Comparison of ENCODE assay signal across 24 mouse cellular contexts in the genomic region with DNA sequence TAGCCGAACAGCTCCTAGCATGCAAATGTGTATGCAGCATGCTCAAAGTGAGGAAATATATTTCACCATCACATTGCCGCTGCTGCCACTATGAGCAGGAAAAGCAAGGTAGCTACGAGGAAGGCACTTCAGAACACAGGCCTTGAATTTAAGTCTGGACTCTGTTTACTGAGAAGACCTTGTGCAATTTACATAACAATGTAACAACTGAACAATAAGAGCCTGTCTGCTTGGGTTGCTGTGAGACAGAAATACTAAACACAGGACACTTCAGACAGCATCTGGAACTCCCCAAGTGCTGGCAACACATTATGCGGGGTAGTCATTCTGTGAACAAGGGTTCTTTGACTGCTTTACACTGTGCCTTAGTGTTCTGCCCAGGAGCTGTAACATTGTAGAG. TPM values are rescaled to one million over a fixed set of nuclear protein-coding genes. Genes with fewer than 3 reads are reported as not detected.
DNase-seq lines count a peak whose midpoint lies in the region; ATAC-seq and TF ChIP-seq lines count a peak whose summit lies in the region.
"Had no signal": no experiment of that assay in that cellular context is flagged by ENCODE, and none has a peak within 500 bp of the region (broad histone marks: within the 10 kb centered on the region; RNA-seq: fewer than 3 reads in every experiment).

No protein-coding gene starts in this region.

- in situ Hi-C loops in CH12.LX (cut with MboI; ENCODE audit: low pct_ligation_motif_present, low pct_unique_long_range_greater_than_20kb, low sequenced_read_pairs), result no loop called here

- H3K79me2 ChIP-seq in CH12.LX (replicated peaks; ENCODE audit: control insufficient read depth, extremely low read depth, insufficient read depth, poor library complexity, severe bottlenecking), result 0 out of 2 replicates have a peak, but pooled peaks cover 2% of the 10 kb centered on the region

- H3K9me3 ChIP-seq in CH12.LX (replicated peaks; ENCODE audit: low read length), result peaks cover 4% of the 10 kb centered on the region
- no peaks in the 10 kb centered on the region for H3K9me3 ChIP-seq in hindbrain, embryonic 14.5 days (ENCODE audit: control insufficient read depth, low read length)
- H3K9me3 ChIP-seq: embryonic facial prominence, embryonic 10.5 days; heart, embryonic 10.5 days; limb, embryonic 10.5 days; liver, embryonic 13.5 days had no signal

- peaks cover 7 to 28% of the 10 kb centered on the region in 2 experiments; a peak in 3 of 4 replicates for H3K4me1 ChIP-seq in CH12.LX (ENCODE audit: control insufficient read depth in 1 of 2, insufficient read depth in 2 of 2)
- peaks cover 12% of the 10 kb centered on the region for H3K4me1 ChIP-seq in hindbrain, embryonic 14.5 days (replicated peaks; ENCODE audit: control insufficient read depth, insufficient read depth, low read length)

- DNase-seq in cerebellum, adult 9-10 months, result peak; percentile 16
- no peak for DNase-seq in cerebellum, adult 9-11 months
- peak; percentile 60 for DNase-seq in layer of hippocampus, adult 9-11 months
- no peak for DNase-seq in layer of hippocampus, postnatal 10 days (ENCODE audit: low spot score in 2 of 2)
- DNase-seq in CH12.LX (ENCODE audit: extremely low read depth), result no peak
- no peak for DNase-seq in hindbrain, embryonic 14.5 days (ENCODE audit: low spot score)
- DNase-seq in T-cell, adult 2 months (ENCODE audit: low spot score), result no peak
- no peak for DNase-seq in adrenal gland, adult 2 months
- DNase-seq: adrenal gland, adult 8-10 months; cerebellum, adult 8-10 months; gastrocnemius, postnatal 14 days; heart, postnatal 14 days; kidney, postnatal 25 days; layer of hippocampus, postnatal 36 days; liver, embryonic 13.5 days; lung, postnatal 14 days had no signal

- no peak for ATAC-seq in hindbrain, embryonic 14.5 days (ENCODE audit: low FRiP score)
- ATAC-seq: intestine, postnatal 0 days had no signal

- TF ChIP-seq POLR2A in CH12.LX (IDR thresholded peaks at IDR 0.05; ENCODE audit: low read depth, low read length), result no peak

- TF ChIP-seq CTCF in CH12.LX (conservative IDR thresholded peaks at IDR 0.05 in 1 of 2, IDR thresholded peaks at IDR 0.05 in 1 of 2; ENCODE audit: low read depth in 2 of 2, low read length in 2 of 2), result no peak

- no peaks in the 10 kb centered on the region for H3K36me3 ChIP-seq in CH12.LX (replicated peaks in 1 of 2; ENCODE audit: control insufficient read depth in 1 of 2, insufficient read depth in 1 of 2, low read length in 1 of 2)
- no peaks in the 10 kb centered on the region for H3K36me3 ChIP-seq in hindbrain, embryonic 14.5 days (replicated peaks; ENCODE audit: control insufficient read depth, insufficient read depth)
- H3K36me3 ChIP-seq: embryonic facial prominence, embryonic 10.5 days; heart, embryonic 10.5 days; limb, embryonic 10.5 days; liver, embryonic 13.5 days had no signal

- WGBS in hindbrain, embryonic 14.5 days, result 28% methylated on average over 4 of the region's 4 CpGs

- TF ChIP-seq EP300 in CH12.LX (IDR thresholded peaks at IDR 0.05; ENCODE audit: low read length), result no peak

- H3K4me2 ChIP-seq in CH12.LX (ENCODE audit: insufficient read depth, low read depth, poor library complexity, severe bottlenecking), result peak overlapping the region; percentile 55; the same call in 1 of the 2 replicates
- no peak overlapping the region for H3K4me2 ChIP-seq in hindbrain, embryonic 14.5 days (replicated peaks)

- TF ChIP-seq RAD21 in CH12.LX (IDR thresholded peaks at IDR 0.05; ENCODE audit: low read depth, low read length), result no peak

- no peak overlapping the region for H3K27ac ChIP-seq in CH12.LX (ENCODE audit: insufficient read depth, low read depth)
- H3K27ac ChIP-seq in hindbrain, embryonic 14.5 days, result peak overlapping the region; percentile 38; the same call in 1 of the 2 replicates
- H3K27ac ChIP-seq: embryonic facial prominence, embryonic 10.5 days; heart, embryonic 10.5 days; limb, embryonic 10.5 days; liver, embryonic 13.5 days had no signal

- dilution Hi-C loops in CH12.LX (cut with MboI; ENCODE audit: extremely low pct_ligation_motif_present, extremely low pct_unique_long_range_greater_than_20kb, low sequenced_read_pairs), result no loop called here

- H3K4me3 ChIP-seq in CH12.LX (replicated peaks in 1 of 3; ENCODE audit: low read depth in 2 of 3, low read length in 2 of 3, poor library complexity in 1 of 3), result no peak overlapping the region
- no peak overlapping the region for H3K4me3 ChIP-seq in hindbrain, embryonic 14.5 days (replicated peaks; ENCODE audit: low read length)
- H3K4me3 ChIP-seq: erythroblast, embryonic 14.5 days; heart, embryonic 10.5 days; limb, embryonic 10.5 days; liver, embryonic 13.5 days had no signal

- H3K9ac ChIP-seq in CH12.LX (ENCODE audit: insufficient read depth, low read depth), result no peak overlapping the region
- H3K9ac ChIP-seq in hindbrain, embryonic 14.5 days, result no peak overlapping the region
- H3K9ac ChIP-seq: liver, embryonic 13.5 days had no signal

- H3K27me3 ChIP-seq in CH12.LX (replicated peaks), result peaks cover 9% of the 10 kb centered on the region
- H3K27me3 ChIP-seq in hindbrain, embryonic 14.5 days (ENCODE audit: control insufficient read depth, insufficient read depth, low read length), result peaks cover 12% of the 10 kb centered on the region

TF ChIP-seq in CH12.LX, 34 proteins besides CTCF, POLR2A, EP300 and RAD21:
- TF ChIP-seq ZNF384 (IDR thresholded peaks at IDR 0.05; ENCODE audit: low read depth, low read length) (no peak), RCOR1 (conservative IDR thresholded peaks at IDR 0.05; ENCODE audit: low read depth, low read length) (no peak), PAX5 (IDR thresholded peaks at IDR 0.05; ENCODE audit: low read length) (no peak), SIN3A (IDR thresholded peaks at IDR 0.05; ENCODE audit: low read length) (no peak), TCF12 (IDR thresholded peaks at IDR 0.05; ENCODE audit: low read depth, low read length) (no peak), USF1 (IDR thresholded peaks at IDR 0.05; ENCODE audit: low read depth, low read length) (no peak), BHLHE40 (IDR thresholded peaks at IDR 0.05; ENCODE audit: low read depth, low read length) (no peak), TBP (conservative IDR thresholded peaks at IDR 0.05; ENCODE audit: low read depth, low read length) (no peak), MYC (IDR thresholded peaks at IDR 0.05; ENCODE audit: low read depth, low read length) (no peak), SMC3 (IDR thresholded peaks at IDR 0.05; ENCODE audit: low read depth, low read length) (no peak), ZC3H11A (IDR thresholded peaks at IDR 0.05; ENCODE audit: low read depth, low read length) (no peak), MEF2A (IDR thresholded peaks at IDR 0.05; ENCODE audit: borderline replicate concordance, low read depth, low read length) (no peak), CHD1 (IDR thresholded peaks at IDR 0.05; ENCODE audit: low read depth, low read length) (no peak), NRF1 (IDR thresholded peaks at IDR 0.05; ENCODE audit: low read depth, low read length) (no peak), UBTF (IDR thresholded peaks at IDR 0.05; ENCODE audit: low read depth, low read length) (no peak)

RNA-seq across cellular contexts. Expression of a gene that starts 2.3 kb away (rescaled TPM):
- total RNA-seq in layer of hippocampus, postnatal 10 days (2021), result 1 to 10 TPM; 5.8 to 6.8 TPM
- not detected in 2 replicates for total RNA-seq in CH12.LX (2012; rRNA removed)
- total RNA-seq in CH12.LX (2014; rRNA removed), result not detected in 2 replicates
- not detected in 2 replicates for polyA plus RNA-seq in CH12.LX (2012; ENCODE audit: insufficient read length, low read depth)
- 6.5 and 8.4 TPM in 2 replicates for polyA plus RNA-seq in hindbrain, embryonic 14.5 days (2014; fragmentation: Nextera tagmentation; extraction: Ambion mirVana)
- not detected for total RNA-seq in adrenal gland, adult 2 months (2021)
- not detected in 2 replicates for polyA plus RNA-seq in adrenal gland, adult 2 months (2012; rRNA removed)
- total RNA-seq: gastrocnemius, postnatal 14 days had no signal
- polyA plus RNA-seq: erythroblast, embryonic 14.5 days; heart, embryonic 10.5 days; limb, embryonic 10.5 days; liver, embryonic 13.5 days; spleen, adult 2 months had no signal

RNA-seq across cellular contexts. Expression of a gene that starts 3.8 kb away (rescaled TPM):
- 10 to 100 TPM; 10.6 to 13.5 TPM for total RNA-seq in layer of hippocampus, postnatal 10 days (2021)
- total RNA-seq in CH12.LX (2012; rRNA removed) (4.9 and 6.0 TPM in 2 replicates), CH12.LX (2014; rRNA removed) (7.0 and 8.7 TPM in 2 replicates)
- 7.3 and 9.6 TPM in 2 replicates for polyA plus RNA-seq in CH12.LX (2012; ENCODE audit: insufficient read length, low read depth)
- 7.4 and 9.4 TPM in 2 replicates for polyA plus RNA-seq in hindbrain, embryonic 14.5 days (2014; fragmentation: Nextera tagmentation; extraction: Ambion mirVana)
- 1 to 10 TPM; 7.1 to 7.3 TPM for total RNA-seq in adrenal gland, adult 2 months (2021)
- 1.2 and 1.6 TPM in 2 replicates for polyA plus RNA-seq in adrenal gland, adult 2 months (2012; rRNA removed)

RNA-seq across cellular contexts. Expression of a gene that starts 23.1 kb away (rescaled TPM):
- total RNA-seq in layer of hippocampus, postnatal 10 days (2021), result not detected
- total RNA-seq in CH12.LX (2012; rRNA removed) (not detected in 2 replicates), CH12.LX (2014; rRNA removed) (0.39 TPM in 1 of 2 replicates, not detected in the other)
- polyA plus RNA-seq in CH12.LX (2012; ENCODE audit: insufficient read length, low read depth), result not detected in 2 replicates
- polyA plus RNA-seq in hindbrain, embryonic 14.5 days (2014; fragmentation: Nextera tagmentation; extraction: Ambion mirVana), result not detected in 2 replicates
- total RNA-seq in adrenal gland, adult 2 months (2021), result under 1 TPM; 0.26 to 0.45 TPM
- not detected in 2 replicates for polyA plus RNA-seq in adrenal gland, adult 2 months (2012; rRNA removed)
- total RNA-seq: gastrocnemius, postnatal 14 days; heart, postnatal 14 days; layer of hippocampus, postnatal 36 days had no signal
- polyA plus RNA-seq: embryonic facial prominence, embryonic 10.5 days; erythroblast, embryonic 14.5 days; heart, embryonic 10.5 days; limb, embryonic 10.5 days; liver, embryonic 13.5 days; spleen, adult 2 months; stomach, embryonic 16.5 days; urinary bladder, adult 2 months had no signal

RNA-seq across cellular contexts. Expression of a gene that starts 54.7 kb away (rescaled TPM):
- total RNA-seq in layer of hippocampus, postnatal 10 days (2021), result 1 to 10 TPM; 4.7 to 4.8 TPM
- total RNA-seq in CH12.LX (2012; rRNA removed) (9.6 and 10.9 TPM in 2 replicates), CH12.LX (2014; rRNA removed) (17.3 and 21.0 TPM in 2 replicates)
- 11.4 and 12.4 TPM in 2 replicates for polyA plus RNA-seq in CH12.LX (2012; ENCODE audit: insufficient read length, low read depth)
- polyA plus RNA-seq in hindbrain, embryonic 14.5 days (2014; fragmentation: Nextera tagmentation; extraction: Ambion mirVana), result 10.0 and 11.1 TPM in 2 replicates
- total RNA-seq in adrenal gland, adult 2 months (2021), result 1 to 10 TPM; 1.1 to 1.9 TPM
- polyA plus RNA-seq in adrenal gland, adult 2 months (2012; rRNA removed), result 0.85 and 1.3 TPM in 2 replicates

Comparison
In these comparisons a context has a peak if more than half of its experiments do, and no peak if none do; other contexts are left out.
1. DNase-seq: peak in cerebellum, adult 9-10 months (single experiment) and layer of hippocampus, adult 9-11 months (single experiment); none in cerebellum, adult 9-11 months (single experiment), layer of hippocampus, postnatal 10 days (0 of 2), CH12.LX (single experiment), hindbrain, embryonic 14.5 days (single experiment), T-cell, adult 2 months (single experiment) and adrenal gland, adult 2 months (single experiment).
2. RNA of a gene that starts 2.3 kb away (total RNA-seq): 5.8 to 6.8 TPM in layer of hippocampus, postnatal 10 days; not detected in adrenal gland, adult 2 months and not detected in CH12.LX; every median in the first group is over 4 times any median in the second.